31 mouse cellular contexts compared by ENCODE assay signal in genomic region chr9:32535201-32535955, GRCm38 (mm10). TPM values are rescaled to one million over a fixed set of nuclear protein-coding genes. Genes with fewer than 3 reads are reported as not detected.
DNase-seq lines count a peak whose midpoint lies in the region; ATAC-seq and TF ChIP-seq lines count a peak whose summit lies in the region.
"Had no signal": no experiment of that assay in that cellular context is flagged by ENCODE, and none has a peak within 500 bp of the region (broad histone marks: within the 10 kb centered on the region; RNA-seq: fewer than 3 reads in every experiment).

No protein-coding gene starts in this region.

- peaks cover 27% of the 10 kb centered on the region for H3K4me1 ChIP-seq in heart, adult 2 months (ENCODE audit: control insufficient read depth, insufficient read depth, low read length)
- H3K4me1 ChIP-seq in megakaryocyte, embryonic 14.5 days, result peaks cover 81% of the 10 kb centered on the region

- TF ChIP-seq EP300 in heart, adult 2 months (IDR thresholded peaks at IDR 0.05; ENCODE audit: insufficient read depth, low read depth, low read length), result no peak

- no peaks in the 10 kb centered on the region for H3K9me3 ChIP-seq in megakaryocyte, embryonic 14.5 days
- H3K9me3 ChIP-seq: embryonic facial prominence, embryonic 13.5 days; forebrain, embryonic 10.5 days; forebrain, embryonic 15.5 days; heart, embryonic 12.5 days; limb, embryonic 10.5 days; limb, embryonic 15.5 days; liver, embryonic 15.5 days; neural tube, embryonic 15.5 days had no signal

- no peak for DNase-seq in heart, adult 2 months
- DNase-seq in heart, postnatal 25 days (ENCODE audit: low spot score), result no peak
- peak; percentile 60 for DNase-seq in A20 (ENCODE audit: low read depth, low spot score)
- peak; percentile 38 for DNase-seq in induced T-regulatory cell, adult 2 months (ENCODE audit: low read depth)
- DNase-seq in cerebellum, adult 9-11 months, result no peak
- DNase-seq: adrenal gland, adult 2 months; B cell, adult 2 months; cerebellum, adult 11-12 months; cerebellum, postnatal 10 days; heart, postnatal 14 days; kidney, adult 11 months; kidney, postnatal 14 days; layer of hippocampus, adult 9-11 months; lung, embryonic 14.5 days; lung, postnatal 36 days; midbrain, embryonic 14.5 days; retina, postnatal 1 day; right cerebral cortex, postnatal 14 days; thymus, postnatal 25 days had no signal

- intact Hi-C loops in heart, adult 2 months (cut with DNase I), result no loop called here
- intact Hi-C loops in heart, postnatal 25 days (cut with DNase I), result no loop called here

- no peaks in the 10 kb centered on the region for H3K27me3 ChIP-seq in heart, adult 2 months (ENCODE audit: control insufficient read depth, insufficient read depth, low read length)
- no peaks in the 10 kb centered on the region for H3K27me3 ChIP-seq in megakaryocyte, embryonic 14.5 days (replicated peaks)
- H3K27me3 ChIP-seq: limb, embryonic 15.5 days had no signal

- 0 out of 2 replicates have a peak, but pooled peaks cover 3% of the 10 kb centered on the region for H3K79me2 ChIP-seq in heart, adult 2 months (replicated peaks; ENCODE audit: control insufficient read depth, insufficient read depth, low read length)

- no peak overlapping the region for H3K4me3 ChIP-seq in heart, adult 2 months
- H3K4me3 ChIP-seq in megakaryocyte, embryonic 14.5 days (replicated peaks), result peak overlapping the region; percentile 84
- H3K4me3 ChIP-seq: embryonic facial prominence, embryonic 13.5 days; forebrain, embryonic 10.5 days; forebrain, embryonic 15.5 days; heart, embryonic 12.5 days; limb, embryonic 10.5 days; limb, embryonic 15.5 days; liver, embryonic 15.5 days; neural tube, embryonic 15.5 days had no signal

- H3K9ac ChIP-seq in heart, adult 2 months (ENCODE audit: low read depth, low read length), result peak overlapping the region; percentile 41; the same call in 1 of the 2 replicates
- H3K9ac ChIP-seq: embryonic facial prominence, embryonic 13.5 days; forebrain, embryonic 15.5 days; heart, embryonic 12.5 days; limb, embryonic 15.5 days; liver, embryonic 15.5 days; lung, embryonic 14.5 days; neural tube, embryonic 15.5 days had no signal

- peak overlapping the region; percentile 4; the same call in 1 of the 2 replicates for H3K27ac ChIP-seq in heart, adult 2 months
- H3K27ac ChIP-seq: embryonic facial prominence, embryonic 13.5 days; forebrain, embryonic 10.5 days; forebrain, embryonic 15.5 days; hindbrain, postnatal 0 days; limb, embryonic 10.5 days; limb, embryonic 15.5 days; liver, embryonic 15.5 days; neural tube, embryonic 15.5 days had no signal

- H3K36me3 ChIP-seq in heart, adult 2 months (ENCODE audit: control insufficient read depth, insufficient read depth, low read length), result peaks cover 35% of the 10 kb centered on the region
- H3K36me3 ChIP-seq in megakaryocyte, embryonic 14.5 days (replicated peaks; ENCODE audit: low read length), result peaks cover 77% of the 10 kb centered on the region
- H3K36me3 ChIP-seq: embryonic facial prominence, embryonic 13.5 days; forebrain, embryonic 10.5 days; forebrain, embryonic 15.5 days; heart, embryonic 12.5 days; limb, embryonic 15.5 days; liver, embryonic 15.5 days; neural tube, embryonic 15.5 days had no signal

- WGBS in heart, adult 2 months, result 41% methylated on average over 2 of the region's 2 CpGs

- TF ChIP-seq CTCF in heart, adult 2 months (IDR thresholded peaks at IDR 0.05), result no peak

- ATAC-seq in megakaryocyte, adult 5-6 weeks (ENCODE audit: poor library complexity, severe bottlenecking), result no peak
- ATAC-seq: activated CD4-positive, CD25-positive, alpha-beta regulatory T cell, adult 4 months; forebrain, embryonic 15.5 days; hindbrain, postnatal 0 days had no signal

- no peak for TF ChIP-seq POLR2A in heart, adult 2 months (IDR thresholded peaks at IDR 0.05; ENCODE audit: insufficient read depth, low read depth, low read length)

RNA-seq across cellular contexts. Expression of gene Fli1, which starts 7.3 kb away (rescaled TPM):
- total RNA-seq in heart, adult 2 months (2021), result 10 to 100 TPM; 23.5 to 28.2 TPM
- polyA plus RNA-seq in heart, adult 2 months (2012; rRNA removed), result 14.9 and 17.4 TPM in 2 replicates
- 10 to 100 TPM; 26.4 to 28.2 TPM for total RNA-seq in heart, postnatal 25 days (2021)
- 20.8 and 61.7 TPM in 2 replicates for polyA plus RNA-seq in megakaryocyte, embryonic 14.5 days (2012; ENCODE audit: insufficient read depth, low replicate concordance)
- total RNA-seq in megakaryocyte, adult 5-6 weeks (2015), result 89.0 and 92.7 TPM in 2 replicates
- 95.8 and 106 TPM in 2 replicates for total RNA-seq in megakaryocyte, adult 5-6 weeks (2017)

Comparison
In these comparisons a context has a peak if more than half of its experiments do, and no peak if none do; other contexts are left out.
1. DNase-seq: peak in A20 (single experiment) and induced T-regulatory cell, adult 2 months (single experiment); none in heart, adult 2 months (0 of 2), heart, postnatal 25 days (single experiment) and cerebellum, adult 9-11 months (single experiment).